Mouse (Mus musculus) midbrain, embryonic 13.5 days (tissue): ENCODE results near the gene Esr2. TPM values are rescaled to one million over a fixed set of nuclear protein-coding genes. Genes with fewer than 3 reads are reported as not detected.

ENCODE experiments used
- ATAC-seq: fragments of 200-750 bp; cut with Nextera tagmentation; 2 replicates; pipeline ENCODE4 v1.8.0; 2017; ENCODE audit warnings: mild to moderate bottlenecking, moderate TSS enrichment, moderate library complexity
- H3K27ac ChIP-seq: fragments of 300-500 bp; sonication (generic); 2 replicates; pipeline ENCODE4 v1.5.1; 2015; ENCODE audit warnings: inconsistent platforms, mild to moderate bottlenecking, moderate library complexity
- H3K27me3 ChIP-seq: fragments of 300-500 bp; sonication (generic); 2 replicates; pipeline ENCODE4 v1.6.1; 2015; ENCODE audit warnings: mild to moderate bottlenecking, inconsistent platforms
- H3K36me3 ChIP-seq: fragments of 300-500 bp; sonication (generic); 2 replicates; pipeline ENCODE4 v1.6.1; 2015; ENCODE audit warnings: mild to moderate bottlenecking, inconsistent platforms
- H3K4me1 ChIP-seq: fragments of 300-500 bp; sonication (generic); replicated peaks from 2 replicates; pipeline ENCODE4 v1.6.1; 2015; ENCODE audit warnings: inconsistent platforms
- H3K4me2 ChIP-seq: fragments of 300-500 bp; sonication (generic); replicated peaks from 2 replicates; pipeline ENCODE4 v1.6.1; 2015; ENCODE audit warnings: moderate library complexity, mild to moderate bottlenecking, inconsistent platforms
- H3K4me3 ChIP-seq: fragments of 300-500 bp; sonication (generic); replicated peaks from 2 replicates; pipeline ENCODE4 v1.5.1; 2015; ENCODE audit warnings: mild to moderate bottlenecking, inconsistent platforms
- H3K9ac ChIP-seq: fragments of 300-500 bp; sonication (generic); replicated peaks from 2 replicates; pipeline ENCODE4 v1.6.1; 2015; ENCODE audit warnings: mild to moderate bottlenecking, inconsistent platforms
- H3K9me3 ChIP-seq: fragments of 300-500 bp; sonication (generic); 2 replicates; pipeline ENCODE4 v1.6.1; 2016; ENCODE audit warnings: mild to moderate bottlenecking, inconsistent platforms
- WGBS: fragments of 180-500 bp; shearing (Covaris S2); methylation state at CpG from one replicate; pipeline ENCODE4 v1.1.7; 2015; 5-methylcytosine and 5-hydroxymethylcytosine counted together
- polyA plus RNA-seq: library from polyadenylated mRNA; unstranded; fragments of >200 nt; fragmentation: Nextera tagmentation; extraction: Ambion mirVana; gene quantifications from 2 replicates; pipeline ENCODE4 v1.2.1, GENCODE M21; 2015

Gene Esr2
- polyA plus RNA-seq, 1 experiment from 2014 or later = 0.12 TPM

DNA sequence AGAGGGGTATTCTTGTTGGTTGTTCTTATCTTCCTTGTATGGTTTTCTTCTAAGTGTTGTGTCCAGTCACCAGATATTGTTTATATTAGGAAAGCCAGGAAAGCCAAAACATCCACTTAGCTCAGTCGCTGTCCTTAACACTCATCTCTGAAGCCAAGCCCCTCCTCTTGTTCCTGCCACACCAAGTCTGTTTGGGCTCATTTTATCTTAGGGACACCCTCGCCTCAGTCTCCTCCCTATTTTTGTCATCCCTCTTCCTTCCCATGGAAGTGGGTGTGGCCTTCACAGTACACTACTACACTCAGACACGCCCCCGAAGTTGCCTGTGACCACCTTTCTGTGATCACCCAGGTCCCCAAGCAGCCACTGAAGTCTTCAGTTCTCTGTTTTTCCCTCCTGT, 44.5 kb downstream of the Esr2 start:
- H3K9me3 ChIP-seq = no peaks in the 10 kb centered on the region
- WGBS = 88% methylated on average over 4 of the region's 4 CpGs
- H3K4me2 ChIP-seq = no peak overlapping the region
- no peak for ATAC-seq
- no peak overlapping the region for H3K27ac ChIP-seq
- H3K27me3 ChIP-seq = no peaks in the 10 kb centered on the region
- no peak overlapping the region for H3K4me3 ChIP-seq
- H3K4me1 ChIP-seq = no peaks in the 10 kb centered on the region
- no peak overlapping the region for H3K9ac ChIP-seq
- no peaks in the 10 kb centered on the region for H3K36me3 ChIP-seq

DNA sequence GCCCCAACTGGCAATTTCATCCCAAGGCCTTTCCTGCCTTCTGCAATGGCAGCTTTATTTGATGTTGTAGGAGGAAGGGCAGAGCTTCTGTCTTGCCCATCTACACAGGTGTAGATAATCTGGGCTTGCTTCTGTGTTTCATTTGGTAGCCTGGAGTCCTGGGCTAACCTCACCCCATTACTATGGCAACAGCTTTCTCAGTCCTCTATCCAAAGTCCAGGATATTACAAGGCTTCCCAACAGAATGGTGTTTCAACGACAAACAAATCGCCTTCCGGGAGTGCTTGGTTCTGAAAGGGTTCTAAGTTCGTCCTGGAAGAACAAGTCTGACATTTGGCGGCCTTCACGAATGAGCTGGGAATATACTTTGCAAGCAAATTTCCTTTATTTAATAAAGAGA, 46.2 kb downstream of the Esr2 start:
- ATAC-seq = no peak
- Histone ChIP-seq H3K27me3 (no peaks in the 10 kb centered on the region), H3K4me2 (no peak overlapping the region), H3K9me3 (no peaks in the 10 kb centered on the region), H3K36me3 (no peaks in the 10 kb centered on the region), H3K4me1 (no peaks in the 10 kb centered on the region), H3K27ac (no peak overlapping the region), H3K4me3 (no peak overlapping the region), H3K9ac (no peak overlapping the region)
- WGBS = 85% methylated on average over 6 of the region's 6 CpGs

DNA sequence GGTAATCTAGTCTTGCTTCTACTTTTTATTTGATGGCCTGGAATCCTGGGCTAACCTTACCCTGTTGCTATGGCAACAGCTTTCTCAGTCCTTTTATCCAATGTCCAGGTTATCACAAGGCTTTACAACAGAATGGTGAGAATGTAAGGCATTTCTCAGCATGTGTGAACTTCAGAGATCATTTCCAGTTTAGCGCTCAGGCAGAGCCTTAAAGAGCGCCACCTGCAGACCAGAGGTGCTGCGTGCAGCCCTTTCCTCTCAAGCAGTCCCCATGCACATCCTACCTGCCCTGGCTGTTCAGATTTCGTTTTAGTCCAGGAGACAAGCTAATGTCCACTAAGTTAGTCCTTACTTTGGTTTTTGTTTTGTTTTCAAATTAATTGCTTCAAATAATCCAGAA, 46.8 kb downstream of the Esr2 start:
- Histone ChIP-seq H3K9me3 (no peaks in the 10 kb centered on the region), H3K27ac (no peak overlapping the region), H3K27me3 (no peaks in the 10 kb centered on the region), H3K36me3 (no peaks in the 10 kb centered on the region), H3K4me1 (no peaks in the 10 kb centered on the region), H3K4me2 (no peak overlapping the region), H3K9ac (no peak overlapping the region), H3K4me3 (no peak overlapping the region)
- no peak for ATAC-seq
- WGBS = 27% methylated on average over 4 of the region's 4 CpGs

DNA sequence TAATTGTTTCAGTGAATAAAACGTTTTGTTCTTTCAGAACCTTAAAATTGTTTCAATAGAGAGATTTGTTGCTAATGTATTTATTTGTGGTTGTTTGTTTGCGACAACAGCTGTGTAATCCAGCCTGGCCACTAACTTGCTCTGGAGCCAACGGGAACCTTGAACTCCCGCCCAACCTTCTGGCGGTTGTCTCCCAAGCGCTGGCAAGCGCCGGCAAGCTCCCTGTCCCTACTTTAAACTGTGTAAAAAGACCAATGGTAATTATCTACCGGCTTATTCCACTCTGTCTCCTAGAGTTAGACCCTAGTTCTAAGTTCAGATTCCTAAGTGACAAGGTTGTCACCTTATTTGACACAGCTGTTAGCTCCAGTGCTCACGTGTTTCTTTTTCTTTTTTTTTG, 48.2 kb downstream of the Esr2 start:
- Histone ChIP-seq H3K9ac (no peak overlapping the region), H3K27me3 (no peaks in the 10 kb centered on the region), H3K27ac (no peak overlapping the region), H3K36me3 (no peaks in the 10 kb centered on the region), H3K4me3 (no peak overlapping the region), H3K4me1 (no peaks in the 10 kb centered on the region), H3K9me3 (no peaks in the 10 kb centered on the region), H3K4me2 (no peak overlapping the region)
- 87% methylated on average over 10 of the region's 10 CpGs for WGBS
- ATAC-seq = no peak

DNA sequence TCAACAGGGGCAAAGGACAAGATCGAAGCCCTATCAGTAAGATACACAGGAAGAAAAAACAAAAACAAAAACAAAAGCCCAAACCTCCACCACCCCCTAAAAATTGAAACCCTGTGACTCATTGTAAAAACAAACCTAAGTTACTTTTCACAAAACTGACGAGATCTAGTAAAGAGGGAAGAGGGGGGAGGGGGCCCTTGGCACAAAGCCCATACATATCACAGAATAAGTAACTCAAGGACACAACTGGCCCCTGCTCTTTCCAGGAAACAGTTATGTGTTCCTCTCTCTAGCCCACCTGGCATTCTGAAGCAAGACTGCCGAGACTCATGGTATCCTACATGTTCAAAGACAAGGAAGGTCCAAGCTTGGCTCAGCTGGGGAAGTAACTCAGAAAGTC, 48.8 kb downstream of the Esr2 start:
- H3K9me3 ChIP-seq = no peaks in the 10 kb centered on the region
- H3K4me2 ChIP-seq = no peak overlapping the region
- no peak overlapping the region for H3K27ac ChIP-seq
- no peak for ATAC-seq
- 81% methylated on average over 3 of the region's 3 CpGs for WGBS
- H3K36me3 ChIP-seq = no peaks in the 10 kb centered on the region
- no peak overlapping the region for H3K4me3 ChIP-seq
- H3K27me3 ChIP-seq = no peaks in the 10 kb centered on the region
- no peak overlapping the region for H3K9ac ChIP-seq
- H3K4me1 ChIP-seq = no peaks in the 10 kb centered on the region

DNA sequence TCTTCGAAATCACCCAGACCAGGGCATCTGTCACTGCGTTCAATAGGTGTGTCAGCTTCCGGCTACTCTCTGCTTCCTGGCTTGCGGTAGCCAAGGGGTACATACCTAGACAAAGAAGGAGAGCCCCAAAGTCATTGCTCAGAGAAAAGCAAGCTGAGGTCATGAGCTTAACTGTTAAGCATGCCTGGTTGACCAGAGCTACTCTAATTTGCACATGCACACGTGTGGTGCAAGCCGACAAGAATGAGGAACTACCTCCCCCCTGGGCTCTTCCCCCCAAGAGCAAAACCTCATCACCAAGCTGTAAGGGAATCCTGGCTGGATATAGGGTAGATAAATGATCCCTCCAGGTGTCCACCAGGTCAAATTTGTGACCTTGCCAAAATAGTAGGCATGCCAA, 53.8 kb downstream of the Esr2 start:
- no peak overlapping the region for H3K27ac ChIP-seq
- no peak overlapping the region for H3K4me2 ChIP-seq
- no peak overlapping the region for H3K9ac ChIP-seq
- 95% methylated on average over 6 of the region's 6 CpGs for WGBS
- H3K27me3 ChIP-seq = no peaks in the 10 kb centered on the region
- no peaks in the 10 kb centered on the region for H3K4me1 ChIP-seq
- no peaks in the 10 kb centered on the region for H3K36me3 ChIP-seq
- H3K4me3 ChIP-seq = no peak overlapping the region
- H3K9me3 ChIP-seq = no peaks in the 10 kb centered on the region
- ATAC-seq = no peak

DNA sequence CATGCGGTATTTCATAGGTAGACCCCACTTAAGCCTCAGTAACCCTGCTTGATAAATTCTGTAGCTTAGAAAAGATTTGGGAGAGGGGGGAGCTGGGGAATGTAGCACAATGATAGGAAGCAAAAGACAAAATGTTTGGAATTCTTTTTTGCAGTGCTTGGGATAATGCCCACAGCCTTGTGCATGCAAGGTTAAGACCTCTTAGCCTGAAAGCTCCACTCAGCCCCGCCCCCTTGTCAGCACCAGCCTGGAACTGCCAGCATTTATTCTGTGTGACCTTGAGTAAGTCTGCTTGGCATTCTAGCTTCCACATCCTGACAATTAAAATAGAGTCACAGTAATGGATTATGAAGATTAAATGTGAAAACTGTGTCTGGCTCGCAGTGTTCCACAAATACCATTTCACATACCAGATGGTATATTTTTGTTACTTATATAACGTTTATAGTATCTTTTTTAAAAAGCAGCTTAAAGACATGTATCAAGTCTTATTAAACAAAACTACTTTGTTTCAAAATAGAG, 59.4 kb downstream of the Esr2 start:
- no peaks in the 10 kb centered on the region for H3K27me3 ChIP-seq
- no peak overlapping the region for H3K9ac ChIP-seq
- peaks cover 2% of the 10 kb centered on the region; the same call in 1 of the 2 replicates for H3K36me3 ChIP-seq
- no peak for ATAC-seq
- no peak overlapping the region for H3K4me3 ChIP-seq
- H3K4me1 ChIP-seq = no peaks in the 10 kb centered on the region
- H3K9me3 ChIP-seq = no peaks in the 10 kb centered on the region
- 50% methylated on average over 4 of the region's 4 CpGs for WGBS
- H3K4me2 ChIP-seq = no peak overlapping the region
- H3K27ac ChIP-seq = no peak overlapping the region

DNA sequence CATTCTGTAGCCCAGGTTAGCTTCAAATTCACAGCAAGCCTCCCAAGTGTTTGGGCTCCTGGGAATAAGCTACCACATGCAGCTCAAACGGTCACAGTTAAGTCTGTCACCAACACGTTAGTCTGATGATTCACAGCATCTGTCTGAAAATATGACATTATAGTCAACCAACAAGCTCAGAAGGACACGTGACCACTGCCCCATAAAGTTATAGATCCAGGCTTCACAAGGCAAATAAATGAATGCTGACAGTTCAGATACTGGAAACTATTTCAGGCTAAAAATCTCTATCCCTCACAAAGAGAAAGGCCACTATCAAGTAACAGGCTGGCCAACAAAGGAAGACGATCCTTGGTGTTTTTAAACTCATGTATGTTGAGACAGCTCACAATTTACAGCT, 60.5 kb downstream of the Esr2 start:
- peaks cover 8% of the 10 kb centered on the region for H3K36me3 ChIP-seq
- H3K4me1 ChIP-seq = no peaks in the 10 kb centered on the region
- no peak for ATAC-seq
- no peak overlapping the region for H3K27ac ChIP-seq
- H3K9me3 ChIP-seq = no peaks in the 10 kb centered on the region
- no peak overlapping the region for H3K4me3 ChIP-seq
- H3K9ac ChIP-seq = no peak overlapping the region
- H3K4me2 ChIP-seq = no peak overlapping the region
- WGBS = 85% methylated on average over 4 of the region's 4 CpGs
- no peaks in the 10 kb centered on the region for H3K27me3 ChIP-seq

DNA sequence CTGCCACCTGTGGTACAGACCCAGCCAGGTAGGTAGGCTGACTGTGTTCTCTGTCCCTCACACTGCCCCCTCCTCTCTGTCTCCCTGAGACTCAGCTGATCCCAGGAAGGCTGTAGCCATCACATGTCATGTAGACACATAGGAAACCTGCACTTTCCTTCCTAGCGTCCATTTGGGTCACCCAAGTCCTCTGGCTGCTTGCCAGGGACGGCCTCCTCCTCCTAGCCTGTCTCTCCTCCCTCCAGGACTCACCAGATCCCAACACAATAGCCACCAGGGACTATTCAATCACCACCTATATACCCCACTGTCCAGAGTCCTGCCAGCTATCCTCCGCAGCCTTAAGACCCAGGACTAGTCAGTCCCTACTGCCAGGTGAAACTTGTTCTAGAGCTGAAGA, 66.0 kb downstream of the Esr2 start:
- WGBS = 94% methylated on average over 3 of the region's 3 CpGs
- ATAC-seq = no peak
- no peak overlapping the region for H3K27ac ChIP-seq
- H3K36me3 ChIP-seq = peaks cover 53% of the 10 kb centered on the region
- no peaks in the 10 kb centered on the region for H3K9me3 ChIP-seq
- no peak overlapping the region for H3K9ac ChIP-seq
- no peaks in the 10 kb centered on the region for H3K4me1 ChIP-seq
- no peaks in the 10 kb centered on the region for H3K27me3 ChIP-seq
- H3K4me2 ChIP-seq = no peak overlapping the region
- no peak overlapping the region for H3K4me3 ChIP-seq

DNA sequence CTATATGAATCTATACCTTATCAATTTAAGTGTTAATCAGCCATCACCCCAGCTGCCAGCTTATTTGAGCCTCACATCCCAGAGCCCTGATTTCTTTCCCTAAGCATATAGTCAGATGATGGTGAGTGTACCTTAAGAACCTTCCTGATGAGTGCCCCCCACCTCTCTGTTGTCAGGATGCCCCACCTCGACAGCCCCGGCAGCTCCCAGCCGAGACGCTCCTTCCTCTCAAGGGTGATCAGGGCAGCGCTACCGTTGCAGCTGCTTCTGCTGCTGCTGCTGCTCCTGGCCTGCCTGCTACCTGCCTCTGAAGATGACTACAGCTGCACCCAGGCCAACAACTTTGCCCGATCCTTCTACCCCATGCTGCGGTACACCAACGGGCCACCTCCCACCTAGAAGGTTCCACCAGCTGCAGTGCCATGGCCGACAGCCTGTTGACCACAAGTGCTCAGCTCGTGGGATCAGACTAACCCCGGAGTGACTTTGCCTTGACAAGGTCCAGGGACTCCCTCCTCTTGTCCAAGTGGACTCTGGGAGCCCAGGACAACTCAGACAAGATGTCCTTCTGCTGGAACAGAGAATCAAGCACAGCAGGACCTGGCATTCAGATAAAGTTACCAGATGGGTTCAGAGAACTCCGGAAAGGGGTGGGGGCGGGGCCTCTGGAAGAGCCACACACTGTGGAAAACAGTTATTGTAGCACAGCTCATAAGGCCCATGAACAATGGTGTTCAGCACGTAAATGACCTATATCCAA, 67.2 kb downstream of the Esr2 start:
- no peaks in the 10 kb centered on the region for H3K27me3 ChIP-seq
- H3K9ac ChIP-seq = no peak overlapping the region
- no peaks in the 10 kb centered on the region for H3K9me3 ChIP-seq
- H3K27ac ChIP-seq = no peak overlapping the region
- ATAC-seq = no peak
- no peak overlapping the region for H3K4me3 ChIP-seq
- 92% methylated on average over 15 of the region's 15 CpGs for WGBS
- no peaks in the 10 kb centered on the region for H3K4me1 ChIP-seq
- H3K4me2 ChIP-seq = no peak overlapping the region
- H3K36me3 ChIP-seq = peaks cover 65% of the 10 kb centered on the region

DNA sequence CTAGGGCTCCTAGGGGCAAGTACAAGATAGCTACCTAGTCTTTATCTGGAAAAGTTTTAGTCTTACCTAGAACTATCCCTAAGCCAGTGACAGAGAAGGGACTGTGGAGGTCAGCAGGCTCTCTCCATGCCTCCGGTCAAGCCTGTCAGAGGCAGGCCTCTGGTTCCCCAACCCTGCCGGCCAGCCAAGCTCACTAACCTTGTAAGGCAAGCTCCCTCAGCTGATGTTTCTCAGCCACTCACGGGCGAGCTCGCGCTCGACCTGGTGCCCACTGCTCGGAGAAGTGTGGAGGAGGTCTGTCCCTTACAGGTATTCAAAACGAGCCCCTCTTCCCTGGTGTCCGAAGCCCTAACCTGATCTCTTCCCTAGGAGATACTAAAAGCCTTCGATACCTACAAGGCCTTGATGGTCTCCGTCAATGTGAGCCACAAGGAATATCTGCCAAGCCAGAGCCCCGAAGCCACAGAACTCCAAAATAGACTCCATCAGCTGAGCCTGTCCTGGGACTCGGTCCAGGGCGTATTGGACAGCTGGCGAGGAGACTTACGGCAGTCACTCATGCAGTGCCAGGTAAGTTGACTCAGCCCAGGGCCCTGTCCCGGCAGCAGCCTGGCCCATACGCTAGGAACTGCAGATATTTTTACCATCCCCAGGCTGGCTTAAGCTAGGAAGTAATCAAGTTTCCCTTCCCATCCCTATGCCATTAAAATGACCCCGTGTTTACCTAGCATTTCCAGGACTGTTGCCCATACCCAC, 72.3 kb downstream of the Esr2 start:
- H3K9me3 ChIP-seq = no peaks in the 10 kb centered on the region

DNA sequence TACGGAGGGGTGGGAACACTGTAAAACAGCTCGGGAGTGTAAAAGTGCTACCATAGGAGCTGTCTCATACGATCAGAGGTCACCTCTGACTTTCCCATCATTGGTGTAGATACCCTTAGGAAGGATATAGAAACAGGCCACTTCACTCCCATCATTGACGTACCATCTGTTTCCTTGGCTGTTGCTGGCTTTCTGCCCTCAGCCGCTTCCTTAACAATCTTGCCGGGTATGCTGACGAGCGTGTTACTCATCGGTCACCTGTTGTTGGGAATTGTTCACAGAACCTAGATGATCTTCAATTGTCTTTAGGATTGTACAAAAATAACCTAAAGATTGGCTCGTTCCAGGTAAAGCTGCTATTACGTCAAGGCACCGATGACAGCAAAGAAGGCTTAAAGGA, 74.4 kb downstream of the Esr2 start:
- no peaks in the 10 kb centered on the region for H3K27me3 ChIP-seq
- ATAC-seq = no peak

More for the DNA sequence above, 72.3 kb downstream of the Esr2 start:
- ATAC-seq = no peak
- H3K4me1 ChIP-seq = no peaks in the 10 kb centered on the region
- 94% methylated on average over 20 of the region's 20 CpGs for WGBS
- peaks cover 94% of the 10 kb centered on the region for H3K36me3 ChIP-seq
- H3K4me3 ChIP-seq = no peak overlapping the region
- no peak overlapping the region for H3K4me2 ChIP-seq
- no peaks in the 10 kb centered on the region for H3K27me3 ChIP-seq
- H3K27ac ChIP-seq = no peak overlapping the region
- no peak overlapping the region for H3K9ac ChIP-seq

More for the DNA sequence above, 74.4 kb downstream of the Esr2 start:
- no peaks in the 10 kb centered on the region for H3K4me1 ChIP-seq
- no peak overlapping the region for H3K27ac ChIP-seq
- H3K9ac ChIP-seq = no peak overlapping the region
- 91% methylated on average over 12 of the region's 12 CpGs for WGBS
- H3K36me3 ChIP-seq = peaks cover 94% of the 10 kb centered on the region
- no peak overlapping the region for H3K4me3 ChIP-seq
- H3K4me2 ChIP-seq = no peak overlapping the region
- no peaks in the 10 kb centered on the region for H3K9me3 ChIP-seq
